Mouse (Mus musculus): ENCODE results near the gene Ccnf. TPM values are rescaled to one million over a fixed set of nuclear protein-coding genes. Genes with fewer than 3 reads are reported as not detected.

Ccnf gene
- total and polyA plus RNA-seq, 3 experiments = 34.5 to 73.9 TPM; not detected in 1

DNA sequence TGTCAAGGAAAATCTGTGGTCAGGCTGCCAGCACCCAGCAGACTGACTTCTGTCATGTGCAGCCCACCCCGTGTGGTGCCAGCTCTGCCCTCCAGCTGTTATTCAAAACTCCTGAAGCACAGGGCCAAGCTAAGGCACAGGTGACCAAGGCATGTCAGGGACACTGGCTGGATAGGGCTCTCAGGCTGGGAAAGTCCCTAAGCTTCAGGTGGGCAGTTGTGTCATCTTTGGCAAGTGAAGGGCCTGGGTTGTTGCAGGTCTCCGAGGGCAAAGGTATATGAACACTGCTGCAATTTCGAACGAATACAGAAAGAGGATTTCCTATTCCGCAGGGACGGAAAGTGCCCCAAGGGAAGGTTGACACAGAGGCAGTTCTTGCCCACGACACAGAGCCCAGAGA lies 46.4 kb downstream of the Ccnf start:
- no peaks in the 10 kb centered on the region for H3K9me3 ChIP-seq (replicated peaks; ENCODE audit: insufficient read depth, low read length)
- peak overlapping the region; percentile 53 to 66 for H3K4me3 ChIP-seq (ENCODE audit: control insufficient read depth in 1 of 2, insufficient read depth in 1 of 2, low read depth in 2 of 2, low read length in 2 of 2)
- peak overlapping the region; percentile 83 for H3K27ac ChIP-seq (ENCODE audit: control insufficient read depth, low read depth, low read length)
- H3K27me3 ChIP-seq (ENCODE audit: control insufficient read depth in 1 of 2, insufficient read depth in 2 of 2, low read length in 2 of 2) = no peaks in the 10 kb centered on the region
- TF ChIP-seq MXI1 (IDR thresholded peaks at IDR 0.05; ENCODE audit: low read depth, low read length) (peak; percentile 20; the same call in 1 of the 2 replicates), MAX (IDR thresholded peaks at IDR 0.05; ENCODE audit: low read length) (no peak), CHD1 (IDR thresholded peaks at IDR 0.05; ENCODE audit: low read depth, low read length) (0 out of 2 replicates have a peak, but pooled peaks have one; percentile 10)
- H3K4me1 ChIP-seq (ENCODE audit: control insufficient read depth in 1 of 2, insufficient read depth in 2 of 2, low read length in 2 of 2) = peaks cover 9 to 58% of the 10 kb centered on the region in 2 experiments
- DNase-seq (ENCODE audit: low read depth, low spot score) = peak; percentile 53
- peaks cover 50% of the 10 kb centered on the region for H3K79me2 ChIP-seq (ENCODE audit: control insufficient read depth, insufficient read depth, low read length, poor library complexity)
- peaks cover 0 to 41% of the 10 kb centered on the region in 2 experiments; a peak in 3 of 4 replicates for H3K36me3 ChIP-seq (ENCODE audit: control insufficient read depth in 1 of 2, insufficient read depth in 2 of 2, low read length in 2 of 2)
- peak overlapping the region; percentile 70 for H3K9ac ChIP-seq (ENCODE audit: control insufficient read depth, low read depth, low read length, poor library complexity, severe bottlenecking)

DNA sequence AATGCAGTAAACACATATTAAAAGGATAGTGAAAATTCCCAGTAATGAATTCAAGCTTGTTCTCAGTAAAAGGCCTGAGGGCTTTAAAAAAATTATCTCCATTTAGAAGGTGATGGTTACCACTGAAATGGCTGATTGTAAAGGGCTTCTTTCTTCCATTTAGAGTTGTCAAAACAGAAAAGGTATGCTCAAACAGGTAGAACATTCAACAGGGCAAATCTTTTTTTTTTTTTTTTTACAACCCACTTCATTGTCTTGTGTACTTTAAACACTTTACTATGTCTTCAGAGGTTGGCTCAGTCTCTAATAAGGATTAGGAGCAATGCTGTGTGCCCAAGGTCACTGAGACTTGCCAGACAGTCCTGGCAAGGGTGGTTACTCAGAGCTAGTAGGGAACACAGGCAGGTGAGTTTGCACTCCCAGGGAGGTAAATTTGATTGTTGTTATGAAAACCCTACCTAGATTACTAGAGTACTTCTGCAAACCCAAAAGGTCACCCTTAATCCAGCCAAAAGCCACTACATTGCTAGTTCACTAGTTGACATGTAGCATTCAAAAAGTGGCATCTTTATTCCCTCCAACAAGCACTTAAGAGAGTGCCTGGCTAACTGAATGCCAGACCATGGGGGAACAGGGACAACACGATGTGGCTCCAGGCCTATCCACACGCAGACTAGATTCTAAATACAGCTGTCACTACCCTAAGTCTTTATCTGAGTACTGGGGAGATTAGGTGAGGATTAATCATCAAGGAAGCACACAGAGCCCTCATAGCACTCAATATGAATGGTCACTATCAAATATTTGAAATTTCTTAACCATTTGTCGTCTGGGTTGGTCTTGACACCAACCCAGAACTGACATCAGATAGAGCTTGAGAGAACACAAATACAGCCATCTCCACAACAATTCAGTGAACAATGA lies 47.4 kb downstream of the Ccnf start:
- H3K36me3 ChIP-seq (ENCODE audit: control insufficient read depth in 1 of 2, insufficient read depth in 2 of 2, low read length in 2 of 2) = peaks cover 0 to 44% of the 10 kb centered on the region in 2 experiments; a peak in 3 of 4 replicates
- peak overlapping the region; percentile 53 to 66 for H3K4me3 ChIP-seq (ENCODE audit: control insufficient read depth in 1 of 2, insufficient read depth in 1 of 2, low read depth in 2 of 2, low read length in 2 of 2)
- H3K9me3 ChIP-seq (replicated peaks; ENCODE audit: insufficient read depth, low read length) = no peaks in the 10 kb centered on the region
- peak overlapping the region; percentile 83 for H3K27ac ChIP-seq (ENCODE audit: control insufficient read depth, low read depth, low read length)
- TF ChIP-seq EP300 (IDR thresholded peaks at IDR 0.05; ENCODE audit: low read depth in 1 of 2, low read length in 2 of 2) (peak; percentile 8 to 27; a peak in 1 of 4 replicates), CHD2 (IDR thresholded peaks at IDR 0.05; ENCODE audit: low read length) (no peak), USF1 (IDR thresholded peaks at IDR 0.05; ENCODE audit: low read depth, low read length) (no peak), MAX (IDR thresholded peaks at IDR 0.05; ENCODE audit: low read length) (0 out of 2 replicates have a peak, but pooled peaks have one; percentile 30), SIN3A (IDR thresholded peaks at IDR 0.05; ENCODE audit: low read length) (peak; percentile 75), POLR2AphosphoS5 (IDR thresholded peaks at IDR 0.05; ENCODE audit: borderline replicate concordance, low read depth, low read length) (no peak), ETS1 (IDR thresholded peaks at IDR 0.05; ENCODE audit: low read depth, low read length) (peak; percentile 62), ZNF384 (IDR thresholded peaks at IDR 0.05; ENCODE audit: low read depth, low read length) (peak; percentile 78), MYB (IDR thresholded peaks at IDR 0.05; ENCODE audit: low read depth, low read length) (no peak), MAFK (IDR thresholded peaks at IDR 0.05; ENCODE audit: borderline replicate concordance, low read depth, low read length) (no peak), MXI1 (IDR thresholded peaks at IDR 0.05; ENCODE audit: low read depth, low read length) (no peak; the same call in 1 of the 2 replicates), TCF12 (IDR thresholded peaks at IDR 0.05; ENCODE audit: low read depth, low read length) (no peak), POLR2AphosphoS2 (IDR thresholded peaks at IDR 0.05; ENCODE audit: low read length) (no peak), RCOR1 (IDR thresholded peaks at IDR 0.05; ENCODE audit: low read depth, low read length) (0 out of 2 replicates have a peak, but pooled peaks have one; percentile 12), NELFE (IDR thresholded peaks at IDR 0.05; ENCODE audit: low read depth, low read length) (no peak; the same call in 1 of the 2 replicates), TAL1 (IDR thresholded peaks at IDR 0.05; ENCODE audit: low read length) (no peak), GATA1 (IDR thresholded peaks at IDR 0.05; ENCODE audit: low read depth, low read length) (peak; percentile 73), ZC3H11A (IDR thresholded peaks at IDR 0.05; ENCODE audit: low read depth, low read length) (no peak)
- H3K79me2 ChIP-seq (ENCODE audit: control insufficient read depth, insufficient read depth, low read length, poor library complexity) = peaks cover 50% of the 10 kb centered on the region
- no peaks in the 10 kb centered on the region for H3K27me3 ChIP-seq (ENCODE audit: control insufficient read depth in 1 of 2, insufficient read depth in 2 of 2, low read length in 2 of 2)
- DNase-seq (ENCODE audit: low read depth, low spot score) = peak; percentile 55
- peaks cover 11 to 64% of the 10 kb centered on the region in 2 experiments for H3K4me1 ChIP-seq (ENCODE audit: control insufficient read depth in 1 of 2, insufficient read depth in 2 of 2, low read length in 2 of 2)
- peak overlapping the region; percentile 70 for H3K9ac ChIP-seq (ENCODE audit: control insufficient read depth, low read depth, low read length, poor library complexity, severe bottlenecking)
